Mouse (Mus musculus): ENCODE measurements around the gene Ubl7.

The Ubl7 gene

GRCm38 (mm10) chr9:57965281-57966185 lies 54.8 kb downstream of the Ubl7 start:
- no peak for DNase-seq (ENCODE audit: low spot score in 2 of 2)

GRCm38 (mm10) chr9:57967237-57967960 lies 56.6 kb downstream of the Ubl7 start:
- no peak for DNase-seq (ENCODE audit: low spot score in 2 of 2)

GRCm38 (mm10) chr9:57968166-57968771 lies 57.5 kb downstream of the Ubl7 start:
- peak; percentile 66 to 67 for DNase-seq (ENCODE audit: low spot score in 2 of 2)

- no peak for DNase-seq (ENCODE audit: low spot score in 2 of 2)
These were observed 58.2 kb downstream of the Ubl7 start for GRCm38 (mm10) chr9:57968783-57969542.

GRCm38 (mm10) chr9:57969736-57970495 lies 59.1 kb downstream of the Ubl7 start:
- DNase-seq (ENCODE audit: low spot score in 2 of 2), result peak; percentile 49 to 54

- peak in 1 of 2 experiments; percentile 51 for DNase-seq (ENCODE audit: low spot score in 2 of 2)
These were observed 60.6 kb downstream of the Ubl7 start for GRCm38 (mm10) chr9:57971413-57971812.

- DNase-seq (ENCODE audit: low spot score in 2 of 2), result peak; percentile 80 to 86
These were observed 61.4 kb downstream of the Ubl7 start for GRCm38 (mm10) chr9:57972141-57972591.

GRCm38 (mm10) chr9:57972776-57973439 lies 62.1 kb downstream of the Ubl7 start:
- DNase-seq (ENCODE audit: low spot score in 2 of 2), result no peak

- DNase-seq (ENCODE audit: low spot score in 2 of 2), result no peak
These were observed 62.8 kb downstream of the Ubl7 start for GRCm38 (mm10) chr9:57973440-57974066.

GRCm38 (mm10) chr9:57974221-57974620 lies 63.4 kb downstream of the Ubl7 start:
- DNase-seq (ENCODE audit: low spot score in 2 of 2), result no peak

- DNase-seq (ENCODE audit: low spot score in 2 of 2), result no peak
These were observed 64.5 kb downstream of the Ubl7 start for GRCm38 (mm10) chr9:57975200-57975821.

GRCm38 (mm10) chr9:57978025-57978424 lies 67.2 kb downstream of the Ubl7 start:
- DNase-seq (ENCODE audit: low spot score in 2 of 2), result no peak

GRCm38 (mm10) chr9:57978858-57979257 lies 68.1 kb downstream of the Ubl7 start:
- no peak for DNase-seq (ENCODE audit: low spot score in 2 of 2)
